Mouse (Mus musculus): Measurements from ENCODE around the gene Fibp. TPM values are rescaled to one million over a fixed set of nuclear protein-coding genes. Genes with fewer than 3 reads are reported as not detected.
A peak's percentile ranks its signal among the peaks of the same experiment; 100 is the strongest.

Gene Fibp
- polyA plus RNA-seq, 1 experiment from 2014 or later, result 155 TPM

GRCm38 (mm10) chr19:5424092-5424781, 36.2 kb upstream of the Fibp start:
- H3K9ac ChIP-seq, result peak overlapping the region; percentile 84
- no peaks in the 10 kb centered on the region for H3K27me3 ChIP-seq
- peak overlapping the region; percentile 89 for H3K4me3 ChIP-seq
- H3K4me1 ChIP-seq, result peaks cover 38% of the 10 kb centered on the region
- H3K27ac ChIP-seq, result peak overlapping the region; percentile 87
- H3K9me3 ChIP-seq (replicated peaks), result no peaks in the 10 kb centered on the region
- ATAC-seq, result peak; percentile 59
- H3K4me2 ChIP-seq, result peak overlapping the region; percentile 92
- H3K36me3 ChIP-seq (ENCODE audit: poor library complexity, severe bottlenecking), result peaks cover 57% of the 10 kb centered on the region
- WGBS, result under 1% methylated on average over 40 of the region's 48 CpGs

GRCm38 (mm10) chr19:5424782-5425741, 35.4 kb upstream of the Fibp start, which contains the start of the genes Drap1 and AI837181:
Drap1 (minus strand) TSS chr19:5424979.
AI837181 (plus strand) TSS chr19:5425144.
- under 1% methylated on average over 63 of the region's 87 CpGs for WGBS

GRCm38 (mm10) chr19:5425906-5426565, 34.4 kb upstream of the Fibp start:
- Histone ChIP-seq H3K36me3 (ENCODE audit: poor library complexity, severe bottlenecking) (peaks cover 41% of the 10 kb centered on the region), H3K9me3 (replicated peaks) (no peaks in the 10 kb centered on the region), H3K4me3 (peak overlapping the region; percentile 89), H3K9ac (peak overlapping the region; percentile 94), H3K4me1 (peaks cover 38% of the 10 kb centered on the region), H3K27ac (peak overlapping the region; percentile 5; the same call in 1 of the 2 replicates), H3K27me3 (no peaks in the 10 kb centered on the region), H3K4me2 (peak overlapping the region; percentile 71)
- ATAC-seq, result no peak
- 91% methylated on average over 18 of the region's 18 CpGs for WGBS

More at GRCm38 (mm10) chr19:5424782-5425741, 35.4 kb upstream of the Fibp start, which contains the start of the genes Drap1 and AI837181:
- Histone ChIP-seq H3K4me2 (peak within 1 kb of the TSS; percentile 92), H3K27me3 (no peaks in the 10 kb centered on the region), H3K9ac (peak within 1 kb of the TSS; percentile 94), H3K9me3 (replicated peaks) (no peaks in the 10 kb centered on the region), H3K4me1 (peaks cover 38% of the 10 kb centered on the region), H3K36me3 (ENCODE audit: poor library complexity, severe bottlenecking) (peaks cover 51% of the 10 kb centered on the region), H3K27ac (peak within 1 kb of the TSS; percentile 87), H3K4me3 (peak within 1 kb of the TSS; percentile 89)
- ATAC-seq, result peak; percentile 95

- no peak for ATAC-seq
- no peak overlapping the region for H3K4me3 ChIP-seq
- WGBS, result 95% methylated on average over 13 of the region's 13 CpGs
- no peaks in the 10 kb centered on the region for H3K9me3 ChIP-seq (replicated peaks)
- no peaks in the 10 kb centered on the region for H3K27me3 ChIP-seq
- H3K27ac ChIP-seq, result no peak overlapping the region
- peaks cover 38% of the 10 kb centered on the region for H3K4me1 ChIP-seq
- 0 out of 2 replicates have a peak overlapping the region, but pooled peaks have one; percentile 31 for H3K9ac ChIP-seq
- H3K4me2 ChIP-seq, result peak overlapping the region; percentile 71; the same call in 1 of the 2 replicates
- peaks cover 34% of the 10 kb centered on the region for H3K36me3 ChIP-seq (ENCODE audit: poor library complexity, severe bottlenecking)
These were observed 33.6 kb upstream of the Fibp start for GRCm38 (mm10) chr19:5426640-5427290.

DNA sequence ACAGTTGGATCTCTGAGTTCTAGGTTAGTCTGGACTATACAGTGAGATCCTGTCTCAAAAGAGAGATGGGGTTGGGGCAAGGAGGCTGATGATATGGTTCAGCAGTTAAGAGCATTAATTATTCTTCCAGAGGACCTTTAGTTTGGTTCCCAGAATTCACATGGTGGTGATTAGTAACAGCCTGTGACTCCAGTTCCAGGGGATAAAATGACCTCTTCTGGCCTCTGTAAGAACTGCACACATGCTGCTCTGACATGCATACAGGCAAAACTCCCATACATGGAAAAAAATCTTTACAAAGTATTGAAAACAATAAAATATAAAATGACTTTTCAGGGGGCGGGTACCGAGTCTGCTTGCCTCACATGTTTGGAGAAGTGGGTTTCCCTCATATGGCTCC, 32.3 kb upstream of the Fibp start:
- 86% methylated on average over 2 of the region's 2 CpGs for WGBS
- no peak overlapping the region for H3K27ac ChIP-seq
- H3K4me3 ChIP-seq, result no peak overlapping the region
- peaks cover 27% of the 10 kb centered on the region for H3K36me3 ChIP-seq (ENCODE audit: poor library complexity, severe bottlenecking)
- H3K27me3 ChIP-seq, result no peaks in the 10 kb centered on the region
- no peak overlapping the region for H3K9ac ChIP-seq
- no peak overlapping the region for H3K4me2 ChIP-seq
- peaks cover 33% of the 10 kb centered on the region for H3K4me1 ChIP-seq
- no peak for ATAC-seq
- H3K9me3 ChIP-seq (replicated peaks), result no peaks in the 10 kb centered on the region

GRCm38 (mm10) chr19:5429219-5429618, 31.2 kb upstream of the Fibp start:
- no peak for ATAC-seq
- H3K36me3 ChIP-seq (ENCODE audit: poor library complexity, severe bottlenecking), result peaks cover 24% of the 10 kb centered on the region
- no peak overlapping the region for H3K4me2 ChIP-seq
- H3K27ac ChIP-seq, result no peak overlapping the region
- no peaks in the 10 kb centered on the region for H3K27me3 ChIP-seq
- 87% methylated on average over 4 of the region's 4 CpGs for WGBS
- H3K9ac ChIP-seq, result no peak overlapping the region
- no peak overlapping the region for H3K4me3 ChIP-seq
- no peaks in the 10 kb centered on the region for H3K9me3 ChIP-seq (replicated peaks)
- H3K4me1 ChIP-seq, result peaks cover 29% of the 10 kb centered on the region

DNA sequence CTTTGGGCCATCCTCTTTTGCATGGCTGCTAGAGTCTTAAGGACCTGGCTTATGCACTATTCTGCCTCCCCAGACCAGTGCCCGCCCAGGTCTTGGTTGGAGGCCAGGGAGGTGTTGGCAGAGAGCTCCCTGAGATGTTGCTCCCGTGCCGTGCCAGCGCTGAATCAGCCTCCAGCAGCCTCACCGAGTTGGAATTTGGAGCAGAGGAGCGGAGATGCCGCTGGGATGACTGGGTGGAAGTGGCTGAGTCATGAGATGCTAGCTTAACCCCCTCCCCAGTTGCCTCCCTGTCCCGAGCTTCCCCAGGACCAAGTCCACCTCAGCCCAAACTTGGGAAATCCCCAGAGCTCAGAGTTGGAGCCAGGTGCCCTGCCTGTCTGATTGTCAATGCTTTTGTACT, 30.6 kb upstream of the Fibp start:
- Histone ChIP-seq H3K9ac (no peak overlapping the region), H3K4me1 (peaks cover 29% of the 10 kb centered on the region), H3K27me3 (no peaks in the 10 kb centered on the region), H3K4me2 (no peak overlapping the region), H3K9me3 (replicated peaks) (no peaks in the 10 kb centered on the region), H3K4me3 (no peak overlapping the region), H3K27ac (no peak overlapping the region), H3K36me3 (ENCODE audit: poor library complexity, severe bottlenecking) (peaks cover 24% of the 10 kb centered on the region)
- WGBS, result 76% methylated on average over 8 of the region's 8 CpGs
- ATAC-seq, result no peak

DNA sequence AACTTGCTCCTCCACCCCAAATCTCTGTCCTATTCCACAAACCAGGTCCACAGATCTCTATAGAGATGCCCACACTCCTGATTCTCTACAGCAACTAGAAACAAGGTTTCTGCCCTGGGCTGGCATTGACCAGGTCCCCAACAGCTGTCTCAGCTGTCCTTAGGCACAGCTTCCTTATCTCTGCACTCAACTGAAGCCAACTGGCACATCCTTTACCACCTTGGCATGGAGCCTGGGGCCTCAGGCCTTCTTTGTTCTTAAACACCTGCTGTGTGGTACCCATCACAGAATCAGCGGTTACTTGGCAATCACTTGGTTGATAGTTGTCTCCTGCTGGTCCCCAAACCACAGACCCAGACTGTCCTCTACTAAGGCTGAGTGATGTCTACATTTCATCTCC, 30.0 kb upstream of the Fibp start:
- Histone ChIP-seq H3K4me1 (peaks cover 29% of the 10 kb centered on the region), H3K27me3 (no peaks in the 10 kb centered on the region), H3K36me3 (ENCODE audit: poor library complexity, severe bottlenecking) (peaks cover 24% of the 10 kb centered on the region), H3K4me3 (no peak overlapping the region), H3K9me3 (replicated peaks) (no peaks in the 10 kb centered on the region), H3K9ac (no peak overlapping the region), H3K4me2 (no peak overlapping the region), H3K27ac (no peak overlapping the region)
- no peak for ATAC-seq
- 86% methylated on average over 1 of the region's 1 CpGs for WGBS

DNA sequence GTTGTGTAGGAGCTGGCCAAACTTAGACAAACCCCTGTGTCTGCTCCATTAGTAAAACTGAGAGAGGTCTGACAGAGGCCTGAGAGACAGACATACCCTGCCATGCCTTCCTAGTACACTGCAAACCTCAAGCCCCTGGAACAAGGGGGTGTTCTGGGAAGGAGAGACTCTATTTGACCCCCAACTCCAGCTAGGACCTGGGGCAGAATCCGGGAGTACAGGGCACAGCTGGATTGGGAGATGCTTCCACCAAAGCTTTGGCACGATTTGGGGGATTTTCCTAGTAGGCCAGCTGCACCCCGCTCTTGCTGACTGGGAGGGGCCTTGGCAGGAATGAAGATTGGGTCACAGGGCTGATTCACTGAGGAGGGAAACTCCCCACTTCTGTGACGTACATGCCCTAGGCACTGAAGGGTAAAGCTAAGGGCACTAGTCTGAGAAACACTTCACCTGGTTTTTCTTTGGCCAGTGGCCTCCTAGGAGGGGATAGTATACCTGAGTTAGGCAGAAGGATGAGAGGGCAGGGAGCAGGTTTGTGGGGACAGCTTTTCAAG, 28.4 kb upstream of the Fibp start:
- H3K27me3 ChIP-seq, result 0 out of 2 replicates have a peak, but pooled peaks cover 3% of the 10 kb centered on the region
- no peak overlapping the region for H3K4me2 ChIP-seq
- no peak overlapping the region for H3K27ac ChIP-seq
- no peak overlapping the region for H3K9ac ChIP-seq
- no peak overlapping the region for H3K4me3 ChIP-seq
- WGBS, result 84% methylated on average over 4 of the region's 4 CpGs
- peaks cover 13% of the 10 kb centered on the region for H3K4me1 ChIP-seq
- no peak for ATAC-seq
- no peaks in the 10 kb centered on the region for H3K9me3 ChIP-seq (replicated peaks)
- peaks cover 13% of the 10 kb centered on the region for H3K36me3 ChIP-seq (ENCODE audit: poor library complexity, severe bottlenecking)

GRCm38 (mm10) chr19:5432992-5433852, 27.2 kb upstream of the Fibp start:
- H3K36me3 ChIP-seq (ENCODE audit: poor library complexity, severe bottlenecking), result peaks cover 3% of the 10 kb centered on the region; the same call in 1 of the 2 replicates
- no peak overlapping the region for H3K27ac ChIP-seq
- H3K9me3 ChIP-seq (replicated peaks), result no peaks in the 10 kb centered on the region
- 0 out of 2 replicates have a peak overlapping the region, but pooled peaks have one; percentile 12 for H3K4me3 ChIP-seq
- H3K9ac ChIP-seq, result peak overlapping the region; percentile 50
- H3K27me3 ChIP-seq, result 0 out of 2 replicates have a peak, but pooled peaks cover 6% of the 10 kb centered on the region
- peak overlapping the region; percentile 51 for H3K4me2 ChIP-seq
- ATAC-seq, result no peak
- WGBS, result 16% methylated on average over 16 of the region's 16 CpGs
- peaks cover 7% of the 10 kb centered on the region for H3K4me1 ChIP-seq
